Mouse (Mus musculus) c-Kit-positive CD71-positive TER-119-positive erythroid progenitor cells, embryonic 14.5 days (primary cell): Measurements from ENCODE around the gene Krtap28-10.
"Not testable (repeated sequence)": the region's sequence is repeated elsewhere in the genome, so short reads cannot be mapped to it uniquely, and the experiment has no call there.

ENCODE experiments used
- DNase-seq: peaks from one replicate; pipeline ENCODE4 v3.0.0-alpha.2; 2013; ENCODE audit warnings: low spot score

Krtap28-10 gene

GRCm38 (mm10) chr1:83007471-83007870 lies 34.8 kb downstream of the Krtap28-10 start:
- DNase-seq: no peak

- DNase-seq: no peak
These were observed 35.8 kb downstream of the Krtap28-10 start for GRCm38 (mm10) chr1:83006218-83007179.

- not testable (repeated sequence) for DNase-seq
These were observed 42.0 kb downstream of the Krtap28-10 start, which contains the start of gene Gm47959 for GRCm38 (mm10) chr1:83000306-83000705. Gene Gm47959 (plus strand): TSS chr1:83000548.

- DNase-seq: no peak
These were observed 48.3 kb downstream of the Krtap28-10 start for GRCm38 (mm10) chr1:82993947-82994346.

GRCm38 (mm10) chr1:82992093-82992492 lies 50.2 kb downstream of the Krtap28-10 start:
- DNase-seq: no peak

- no peak for DNase-seq
These were observed 50.7 kb downstream of the Krtap28-10 start for GRCm38 (mm10) chr1:82991596-82991995.
